Mouse (Mus musculus) cerebellum, adult 2 months (tissue): ENCODE data around the gene Sh3rf3. TPM values are rescaled to one million over a fixed set of nuclear protein-coding genes. Genes with fewer than 3 reads are reported as not detected.
A peak's percentile ranks its signal among the peaks of the same experiment; 100 is the strongest.

ENCODE experiments used
- DNase-seq, 2 experiments: peaks; one replicate each; pipeline ENCODE4 v3.0.0; 2021
- H3K27ac ChIP-seq: fragments of 200-500 bp; 2 replicates; pipeline ENCODE4 v1.5.1; 2012; ENCODE audit warnings: low read length, control low read depth, inconsistent platforms; ENCODE audit not compliant: insufficient read depth
- H3K27me3 ChIP-seq: fragments of 200-500 bp; 2 replicates; pipeline ENCODE4 v1.6.1; 2012; ENCODE audit warnings: inconsistent platforms, mild to moderate bottlenecking, low read length, moderate library complexity; ENCODE audit not compliant: control insufficient read depth, insufficient read depth
- H3K4me1 ChIP-seq: fragments of 200-500 bp; 2 replicates; pipeline ENCODE4 v1.6.1; 2011; ENCODE audit warnings: low read length; ENCODE audit not compliant: control insufficient read depth, insufficient read depth
- H3K4me3 ChIP-seq: fragments of 200-500 bp; replicated peaks from 2 replicates; pipeline ENCODE3; 2011; ENCODE audit warnings: mild to moderate bottlenecking, low read depth, low read length, control low read depth; ENCODE audit not compliant: insufficient read depth
- CTCF ChIP-seq: fragments of 200-500 bp; IDR thresholded peaks from 2 replicates; pipeline ENCODE4 v1.5.1; 2011; ENCODE audit warnings: low read depth, mild to moderate bottlenecking, control low read depth, low read length, moderate library complexity, borderline replicate concordance; ENCODE audit not compliant: insufficient read depth
- POLR2A ChIP-seq: fragments of 200-500 bp; IDR thresholded peaks from 2 replicates; pipeline ENCODE4 v1.6.1; 2011; ENCODE audit warnings: low read length, control low read depth, borderline replicate concordance; ENCODE audit not compliant: insufficient read depth
- WGBS: fragments of 180-500 bp; shearing (Covaris S2); methylation state at CpG from one replicate; pipeline ENCODE4 v1.1.7; 2018; 5-methylcytosine and 5-hydroxymethylcytosine counted together
- polyA plus RNA-seq: library from polyadenylated mRNA; depleted of rRNA; stranded (reverse); fragments of >200 nt; gene quantifications from 2 replicates; pipeline ENCODE4 v1.2.3, GENCODE M21; 2012

The Sh3rf3 gene
- polyA plus RNA-seq, 1 experiment = 2.8 TPM

GRCm38 (mm10) chr10:58949770-58950638, 136.8 kb downstream of the Sh3rf3 start:
- no peaks in the 10 kb centered on the region for H3K4me1 ChIP-seq
- H3K4me3 ChIP-seq = no peak overlapping the region
- no peak for TF ChIP-seq CTCF
- H3K27me3 ChIP-seq = no peaks in the 10 kb centered on the region
- 49% methylated on average over 11 of the region's 11 CpGs for WGBS
- no peak for DNase-seq
- H3K27ac ChIP-seq = no peak overlapping the region

DNA sequence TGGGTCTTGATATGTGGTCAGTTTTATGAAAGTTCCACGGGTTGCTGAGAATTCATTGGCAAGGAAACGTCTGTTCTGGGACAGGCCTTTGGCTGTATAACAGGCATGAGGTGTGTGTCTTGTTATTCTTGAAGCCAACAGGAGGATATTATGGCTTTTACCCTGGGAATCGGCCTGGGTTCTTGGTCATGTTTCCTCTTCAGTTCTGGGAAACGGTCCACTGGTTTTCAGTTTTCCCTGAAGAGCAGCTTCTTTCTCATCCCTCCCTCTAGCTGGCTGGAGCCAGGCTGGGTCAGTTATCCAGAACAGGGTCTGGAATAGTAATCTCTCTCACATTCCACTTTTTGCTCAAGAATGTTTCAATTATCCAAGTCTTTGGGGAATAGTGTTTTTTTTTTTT, 147.0 kb downstream of the Sh3rf3 start:
- 35% methylated on average over 4 of the region's 4 CpGs for WGBS
- no peak overlapping the region for H3K27ac ChIP-seq
- TF ChIP-seq POLR2A (no peak), CTCF (no peak)
- no peak for DNase-seq
- no peak overlapping the region for H3K4me3 ChIP-seq
- H3K4me1 ChIP-seq = no peaks in the 10 kb centered on the region
- H3K27me3 ChIP-seq = no peaks in the 10 kb centered on the region

DNA sequence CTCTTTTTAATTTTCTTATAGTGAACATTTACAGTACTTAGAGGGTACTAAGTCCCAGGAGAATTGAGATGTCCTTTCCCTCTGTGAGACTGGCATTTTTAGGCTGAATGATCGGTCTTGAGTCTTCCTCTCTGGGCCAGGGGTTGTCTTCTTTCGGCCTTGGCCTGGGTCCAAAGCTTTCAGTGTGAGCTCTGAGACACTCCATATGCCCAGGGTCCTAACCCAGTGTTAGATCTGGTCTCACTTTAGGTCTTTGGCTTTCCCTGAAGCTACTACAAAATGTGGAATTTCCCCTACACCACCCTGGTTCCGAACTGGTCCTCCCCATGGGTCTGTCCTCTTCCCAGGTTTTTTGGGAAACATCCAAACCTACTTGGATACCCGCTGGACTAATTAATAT, 155.1 kb downstream of the Sh3rf3 start:
- Histone ChIP-seq H3K4me1 (no peaks in the 10 kb centered on the region), H3K27me3 (no peaks in the 10 kb centered on the region), H3K4me3 (no peak overlapping the region), H3K27ac (no peak overlapping the region)
- WGBS = 31% methylated on average over 4 of the region's 4 CpGs
- no peak for DNase-seq
- TF ChIP-seq CTCF (no peak), POLR2A (no peak)

- 33% methylated on average over 5 of the region's 5 CpGs for WGBS
- no peak for TF ChIP-seq POLR2A
- no peak for TF ChIP-seq CTCF
- Histone ChIP-seq H3K4me3 (no peak overlapping the region), H3K27ac (no peak overlapping the region), H3K27me3 (no peaks in the 10 kb centered on the region), H3K4me1 (no peaks in the 10 kb centered on the region)
- no peak for DNase-seq
Observed at GRCm38 (mm10) chr10:58969351-58969750, 156.2 kb downstream of the Sh3rf3 start.

- Histone ChIP-seq H3K4me1 (no peaks in the 10 kb centered on the region), H3K27me3 (no peaks in the 10 kb centered on the region), H3K4me3 (no peak overlapping the region), H3K27ac (no peak overlapping the region)
- no peak for DNase-seq
- 94% methylated on average over 1 of the region's 1 CpGs for WGBS
- no peak for TF ChIP-seq CTCF
- TF ChIP-seq POLR2A = no peak
Observed at GRCm38 (mm10) chr10:58972115-58972514, 159.0 kb downstream of the Sh3rf3 start.

- TF ChIP-seq CTCF (no peak), POLR2A (no peak)
- Histone ChIP-seq H3K4me1 (no peaks in the 10 kb centered on the region), H3K27me3 (no peaks in the 10 kb centered on the region), H3K4me3 (no peak overlapping the region), H3K27ac (no peak overlapping the region)
- WGBS = 20% methylated on average over 5 of the region's 5 CpGs
- no peak for DNase-seq
Observed at GRCm38 (mm10) chr10:58974138-58974537, 161.0 kb downstream of the Sh3rf3 start.

GRCm38 (mm10) chr10:58979320-58979959, 166.3 kb downstream of the Sh3rf3 start:
- DNase-seq = no peak
- WGBS = 67% methylated on average over 7 of the region's 7 CpGs
- TF ChIP-seq CTCF = no peak
- no peak for TF ChIP-seq POLR2A

DNA sequence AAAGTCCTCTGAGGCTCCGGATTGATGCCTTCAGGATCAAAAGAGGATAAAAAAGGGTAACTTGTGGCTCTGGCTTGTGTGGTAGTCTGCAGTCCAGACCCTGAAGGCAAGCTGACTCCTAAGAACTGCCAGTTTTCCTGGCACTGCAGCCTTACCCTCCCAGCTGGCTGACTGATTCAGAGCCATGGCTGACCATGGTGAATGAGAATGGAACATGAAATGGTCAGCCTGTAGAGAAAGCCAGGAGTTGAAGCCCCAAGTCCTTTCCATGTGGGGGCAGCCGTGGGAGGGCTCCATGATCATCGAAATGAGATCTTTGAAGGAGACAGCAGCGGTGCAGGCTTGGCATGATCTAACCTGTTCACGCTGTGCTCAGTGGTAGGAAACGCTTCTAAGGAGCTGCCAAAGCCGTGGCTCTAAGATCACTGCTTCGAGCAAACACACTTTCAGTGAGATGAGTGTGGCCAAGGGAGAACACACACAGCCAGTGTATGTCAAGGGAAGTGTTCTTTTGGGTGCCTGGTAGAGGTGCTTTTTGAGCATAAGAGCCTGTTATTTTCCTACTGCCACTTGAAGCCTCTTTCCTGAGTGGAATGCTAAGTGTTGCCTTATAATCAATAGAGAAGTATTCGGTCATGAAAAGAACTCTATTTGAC, 168.6 kb downstream of the Sh3rf3 start:
- no peaks in the 10 kb centered on the region; the same call in 1 of the 2 replicates for H3K4me1 ChIP-seq
- H3K27me3 ChIP-seq = no peaks in the 10 kb centered on the region
- TF ChIP-seq CTCF = no peak
- TF ChIP-seq POLR2A = no peak
- H3K27ac ChIP-seq = no peak overlapping the region
- DNase-seq = peak in 1 of 2 experiments; percentile 4
- WGBS = 13% methylated on average over 9 of the region's 9 CpGs
- H3K4me3 ChIP-seq = no peak overlapping the region

More at GRCm38 (mm10) chr10:58979320-58979959, 166.3 kb downstream of the Sh3rf3 start:
- Histone ChIP-seq H3K4me1 (no peaks in the 10 kb centered on the region; the same call in 1 of the 2 replicates), H3K4me3 (no peak overlapping the region), H3K27me3 (no peaks in the 10 kb centered on the region), H3K27ac (no peak overlapping the region)
